Mouse (Mus musculus) embryonic facial prominence, embryonic 11.5 days (tissue): ENCODE results near the gene Spin1. TPM values are rescaled to one million over a fixed set of nuclear protein-coding genes. Genes with fewer than 3 reads are reported as not detected.

Experiments used
- ATAC-seq: fragments of 200-750 bp; cut with Nextera tagmentation; replicated peaks from 2 replicates; pipeline ENCODE4 v1.8.0; 2017; ENCODE audit warnings: low read depth; ENCODE audit not compliant: insufficient number of reproducible peaks, low FRiP score, low TSS enrichment
- DNase-seq: peaks from one replicate; pipeline ENCODE4 v3.0.0-alpha.2; 2015; ENCODE audit warnings: low spot score
- H3K27ac ChIP-seq: fragments of 300-500 bp; sonication (generic); replicated peaks from 2 replicates; pipeline ENCODE4 v1.5.1; 2014; ENCODE audit warnings: mild to moderate bottlenecking, low read depth, low read length, control low read depth
- H3K27me3 ChIP-seq: fragments of 300-500 bp; sonication (generic); 2 replicates; pipeline ENCODE4 v1.6.1; 2014; ENCODE audit warnings: mild to moderate bottlenecking, low read length, moderate library complexity, mixed read lengths; ENCODE audit not compliant: control insufficient read depth, insufficient read depth
- H3K36me3 ChIP-seq: fragments of 300-500 bp; sonication (generic); replicated peaks from 2 replicates; pipeline ENCODE4 v1.6.1; 2014; ENCODE audit warnings: low read depth, mild to moderate bottlenecking, low read length, moderate library complexity, mixed read lengths; ENCODE audit not compliant: control insufficient read depth, insufficient read depth
- H3K4me1 ChIP-seq: fragments of 300-500 bp; sonication (generic); 2 replicates; pipeline ENCODE4 v1.6.1; 2014; ENCODE audit warnings: low read length, mixed read lengths; ENCODE audit not compliant: control insufficient read depth, insufficient read depth
- H3K4me2 ChIP-seq: fragments of 300-500 bp; sonication (generic); 2 replicates; pipeline ENCODE4 v1.6.1; 2014; ENCODE audit warnings: low read depth, mild to moderate bottlenecking, control low read depth, low read length, moderate library complexity
- H3K4me3 ChIP-seq: fragments of 300-500 bp; sonication (generic); 2 replicates; pipeline ENCODE4 v1.5.1; 2014; ENCODE audit warnings: low read depth, low read length, control low read depth
- H3K9ac ChIP-seq: fragments of 300-500 bp; sonication (generic); replicated peaks from 2 replicates; pipeline ENCODE4 v1.6.1; 2014; ENCODE audit warnings: mild to moderate bottlenecking, control low read depth, low read length
- H3K9me3 ChIP-seq: fragments of 300-500 bp; sonication (generic); replicated peaks from 2 replicates; pipeline ENCODE4 v1.6.1; 2016; ENCODE audit warnings: mild to moderate bottlenecking, low read length, inconsistent platforms, mixed read lengths; ENCODE audit not compliant: control insufficient read depth
- WGBS: fragments of 180-500 bp; shearing (Covaris S2); extraction: QIAGEN DNeasy Blood & Tissue Kit; methylation state at CpG from one replicate; pipeline ENCODE4 v1.1.7; 2014; 5-methylcytosine and 5-hydroxymethylcytosine counted together
- polyA plus RNA-seq: library from polyadenylated mRNA; unstranded; fragments of >200 nt; fragmentation: Nextera tagmentation; extraction: Ambion mirVana; gene quantifications from 2 replicates; pipeline ENCODE4 v1.2.1, GENCODE M21; 2014

Spin1 gene
- polyA plus RNA-seq, 1 experiment from 2014 or later, result 149 TPM

DNA sequence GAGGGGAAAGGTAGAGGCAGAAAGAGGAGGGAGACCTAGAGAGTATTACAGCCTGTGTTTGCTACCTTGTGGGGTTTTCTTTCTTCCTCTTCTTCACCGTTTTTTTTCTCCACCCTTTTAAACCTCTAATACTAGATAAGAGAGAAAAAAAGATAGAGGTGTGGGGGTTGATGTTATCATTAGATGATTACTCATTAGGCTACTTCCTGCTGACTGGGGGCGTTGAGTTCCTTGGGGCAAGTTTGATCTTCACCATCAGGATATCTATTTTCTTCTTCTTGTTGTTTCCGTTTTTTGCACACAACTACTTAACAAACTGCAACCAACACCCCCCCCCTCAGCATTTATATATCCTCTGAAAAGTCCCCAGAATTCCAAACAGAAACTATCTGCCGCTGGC, 12.5 kb upstream of the Spin1 start:
- no peak for DNase-seq
- 76% methylated on average over 4 of the region's 4 CpGs for WGBS
- Histone ChIP-seq H3K36me3 (no peaks in the 10 kb centered on the region), H3K27me3 (no peaks in the 10 kb centered on the region), H3K9ac (no peak overlapping the region), H3K4me3 (no peak overlapping the region), H3K27ac (no peak overlapping the region), H3K9me3 (no peaks in the 10 kb centered on the region), H3K4me1 (no peaks in the 10 kb centered on the region), H3K4me2 (no peak overlapping the region)
- no peak for ATAC-seq

DNA sequence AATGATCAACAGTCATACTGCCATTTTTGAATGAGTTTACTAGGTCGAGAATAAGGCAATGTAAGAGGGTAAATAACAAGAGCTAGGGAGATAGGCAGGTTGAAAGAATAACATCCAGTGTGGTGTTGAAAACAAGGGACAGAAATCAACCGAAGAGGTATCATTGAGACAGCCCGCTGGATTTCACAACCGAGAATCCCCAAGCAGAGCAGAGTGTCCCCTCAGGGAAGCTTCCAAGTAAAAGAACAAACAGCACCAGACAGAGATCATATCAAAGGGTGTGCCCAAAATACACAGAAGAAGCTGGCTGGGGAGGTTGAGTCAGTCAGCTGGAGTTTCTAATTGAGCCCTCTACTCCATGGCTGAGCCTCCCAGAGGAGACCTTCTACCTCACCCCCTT, 11.6 kb upstream of the Spin1 start:
- Histone ChIP-seq H3K9ac (no peak overlapping the region), H3K27me3 (no peaks in the 10 kb centered on the region), H3K27ac (no peak overlapping the region), H3K4me2 (no peak overlapping the region), H3K9me3 (no peaks in the 10 kb centered on the region), H3K36me3 (no peaks in the 10 kb centered on the region), H3K4me1 (no peaks in the 10 kb centered on the region), H3K4me3 (no peak overlapping the region)
- WGBS, result 89% methylated on average over 4 of the region's 4 CpGs
- DNase-seq (no peak), ATAC-seq (no peak)

DNA sequence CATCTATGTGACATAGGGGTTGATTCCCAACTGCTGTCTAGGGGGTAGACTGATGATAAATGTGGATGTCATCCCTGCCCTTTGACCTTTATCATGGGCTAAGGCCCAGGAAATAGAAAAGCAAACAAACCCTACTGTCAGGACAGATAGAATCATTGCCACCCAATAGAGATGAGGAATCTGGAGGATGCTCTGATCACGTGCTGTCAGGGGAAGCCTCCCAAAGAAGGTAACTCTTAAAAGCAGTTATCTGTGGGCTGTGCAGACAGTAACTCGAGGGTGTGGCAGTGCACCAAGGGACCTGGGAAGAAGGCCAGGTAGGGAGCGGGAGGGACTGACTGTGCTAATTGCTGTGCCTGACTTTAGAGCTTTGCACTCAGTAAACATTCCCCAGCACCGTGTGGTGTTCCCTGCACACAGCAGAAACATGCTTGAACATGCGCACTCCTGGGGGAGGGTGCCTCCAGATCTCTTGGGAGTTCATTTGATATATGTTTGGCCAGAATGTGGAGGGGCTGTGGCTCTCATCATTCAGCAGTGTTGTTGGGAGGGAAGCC, 10.5 kb upstream of the Spin1 start:
- Histone ChIP-seq H3K27ac (no peak overlapping the region), H3K9me3 (no peaks in the 10 kb centered on the region), H3K4me2 (no peak overlapping the region), H3K27me3 (no peaks in the 10 kb centered on the region), H3K4me3 (no peak overlapping the region), H3K36me3 (no peaks in the 10 kb centered on the region), H3K4me1 (no peaks in the 10 kb centered on the region), H3K9ac (no peak overlapping the region)
- DNase-seq (no peak), ATAC-seq (no peak)
- WGBS, result 83% methylated on average over 5 of the region's 5 CpGs

DNA sequence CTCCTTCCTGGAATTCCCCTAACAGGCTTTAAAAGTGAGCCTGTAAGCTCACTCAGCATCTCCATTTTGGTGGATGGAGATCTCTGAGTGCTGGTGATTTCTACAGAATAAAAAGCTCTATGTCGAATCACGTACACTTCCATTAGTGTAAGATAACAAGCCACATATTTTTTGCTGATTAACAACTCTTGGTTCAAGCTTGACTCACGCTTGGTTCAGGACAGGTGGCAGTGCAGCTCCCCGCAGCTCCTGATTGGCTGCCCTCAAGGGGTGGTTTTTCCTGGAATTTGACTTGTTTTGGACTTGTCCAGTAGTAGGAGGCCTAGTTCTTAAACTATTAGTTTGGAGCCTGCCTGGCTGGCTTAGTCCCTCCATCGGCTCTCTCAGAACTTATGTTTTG, 7.2 kb upstream of the Spin1 start:
- DNase-seq (no peak), ATAC-seq (no peak)
- Histone ChIP-seq H3K27ac (no peak overlapping the region), H3K27me3 (no peaks in the 10 kb centered on the region), H3K4me1 (no peaks in the 10 kb centered on the region), H3K4me3 (no peak overlapping the region), H3K4me2 (no peak overlapping the region), H3K9ac (no peak overlapping the region), H3K9me3 (no peaks in the 10 kb centered on the region), H3K36me3 (no peaks in the 10 kb centered on the region)
- 83% methylated on average over 5 of the region's 5 CpGs for WGBS

DNA sequence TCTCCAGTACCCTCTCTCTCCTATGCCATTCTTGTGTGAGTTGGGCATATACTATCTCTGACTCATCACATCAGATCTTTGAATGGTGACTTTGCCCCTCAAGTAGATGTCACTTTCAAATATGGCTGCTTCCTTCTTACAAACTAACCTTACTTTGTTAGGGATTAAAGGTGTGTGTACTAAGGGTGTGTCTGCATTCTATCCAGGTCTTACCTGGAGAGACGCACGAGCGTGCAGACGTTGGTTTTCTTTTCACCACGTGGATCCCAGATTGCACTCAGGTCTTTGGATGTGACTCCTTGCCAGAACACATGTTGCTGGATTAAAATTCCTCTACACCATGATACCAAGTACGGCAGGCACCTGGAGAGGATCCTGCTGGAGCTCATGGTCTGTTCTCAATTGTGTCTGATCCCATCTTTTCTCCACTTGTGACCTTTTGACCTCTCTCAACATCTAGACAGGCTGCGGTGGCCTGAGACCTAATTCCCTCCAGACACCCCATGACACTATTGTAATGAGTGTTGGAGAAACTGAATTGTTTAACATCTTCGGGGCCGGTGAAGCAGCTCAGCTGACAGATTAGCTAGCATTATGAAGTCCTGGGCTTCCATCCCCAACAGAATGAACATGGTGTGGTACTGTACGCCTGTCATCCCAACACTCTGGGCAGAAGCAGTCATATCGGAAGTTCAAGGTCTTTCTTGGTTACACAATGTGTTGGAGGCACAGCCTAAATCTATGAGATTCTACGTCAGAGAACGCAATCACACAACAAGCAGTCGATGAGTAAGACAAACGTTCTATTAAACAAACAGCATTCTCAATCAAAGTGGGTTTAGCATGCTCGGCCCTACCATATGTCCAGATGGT, 6.1 kb upstream of the Spin1 start:
- Histone ChIP-seq H3K9ac (no peak overlapping the region), H3K4me2 (no peak overlapping the region), H3K36me3 (no peaks in the 10 kb centered on the region), H3K4me1 (no peaks in the 10 kb centered on the region), H3K4me3 (no peak overlapping the region), H3K27ac (no peak overlapping the region), H3K9me3 (no peaks in the 10 kb centered on the region), H3K27me3 (no peaks in the 10 kb centered on the region)
- ATAC-seq, result 0 out of 2 replicates have a peak, but pooled peaks have one; percentile 3
- 69% methylated on average over 16 of the region's 16 CpGs for WGBS
- no peak for DNase-seq

DNA sequence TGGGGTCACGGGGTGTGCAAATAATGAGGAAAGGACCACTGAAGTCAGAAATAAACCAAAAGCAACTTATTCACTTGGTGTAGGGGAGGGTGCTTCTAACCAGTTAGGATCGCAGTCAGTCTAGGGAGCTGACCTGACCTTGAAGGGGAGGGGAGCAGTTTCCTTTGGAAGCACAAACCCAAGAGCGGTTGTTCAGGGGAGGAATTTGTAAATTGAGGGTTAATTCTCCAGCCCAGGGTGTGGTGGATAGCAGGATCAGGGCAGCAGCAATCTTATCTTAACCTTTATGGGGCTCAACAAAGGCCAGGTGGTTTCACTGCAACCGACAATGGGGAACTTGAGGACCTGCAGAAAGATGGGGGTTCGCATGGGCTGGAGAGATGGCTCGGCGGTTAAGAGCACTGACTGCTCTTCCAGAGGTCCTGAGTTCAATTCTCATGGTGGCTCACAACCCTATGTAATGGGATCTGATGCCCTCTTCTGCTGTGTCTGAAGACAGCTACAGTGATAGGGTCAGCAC, 5.4 kb upstream of the Spin1 start:
- no peaks in the 10 kb centered on the region for H3K4me1 ChIP-seq
- no peaks in the 10 kb centered on the region for H3K9me3 ChIP-seq
- H3K4me3 ChIP-seq, result no peak overlapping the region
- ATAC-seq (no peak), DNase-seq (no peak)
- WGBS, result 81% methylated on average over 7 of the region's 7 CpGs
- no peak overlapping the region for H3K9ac ChIP-seq
- H3K36me3 ChIP-seq, result no peaks in the 10 kb centered on the region
- no peaks in the 10 kb centered on the region for H3K27me3 ChIP-seq
- H3K27ac ChIP-seq, result no peak overlapping the region
- H3K4me2 ChIP-seq, result no peak overlapping the region

DNA sequence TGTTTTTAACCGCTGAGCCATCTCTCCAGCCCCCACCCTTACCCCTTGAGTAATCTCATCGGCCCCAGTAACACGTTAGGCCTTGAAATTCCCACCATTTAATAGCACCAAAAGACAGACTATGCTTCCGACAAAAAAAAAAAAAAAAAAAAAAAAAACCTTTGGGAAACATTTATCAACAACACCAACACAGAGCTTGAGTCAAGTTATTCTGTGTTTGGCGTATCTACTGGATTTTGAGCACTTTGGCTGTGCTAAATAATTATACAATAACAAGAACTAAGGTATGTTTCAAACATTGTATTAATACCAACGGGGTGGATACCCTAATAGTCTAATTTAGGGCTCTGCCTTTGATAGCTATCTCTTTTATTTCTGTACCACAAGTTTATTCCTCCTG, 4.0 kb upstream of the Spin1 start:
- Histone ChIP-seq H3K4me2 (no peak overlapping the region), H3K9ac (no peak overlapping the region), H3K27me3 (no peaks in the 10 kb centered on the region), H3K9me3 (no peaks in the 10 kb centered on the region), H3K4me3 (no peak overlapping the region), H3K36me3 (no peaks in the 10 kb centered on the region), H3K27ac (no peak overlapping the region), H3K4me1 (no peaks in the 10 kb centered on the region)
- 94% methylated on average over 6 of the region's 6 CpGs for WGBS
- no peak for DNase-seq
- ATAC-seq, result no peak

DNA sequence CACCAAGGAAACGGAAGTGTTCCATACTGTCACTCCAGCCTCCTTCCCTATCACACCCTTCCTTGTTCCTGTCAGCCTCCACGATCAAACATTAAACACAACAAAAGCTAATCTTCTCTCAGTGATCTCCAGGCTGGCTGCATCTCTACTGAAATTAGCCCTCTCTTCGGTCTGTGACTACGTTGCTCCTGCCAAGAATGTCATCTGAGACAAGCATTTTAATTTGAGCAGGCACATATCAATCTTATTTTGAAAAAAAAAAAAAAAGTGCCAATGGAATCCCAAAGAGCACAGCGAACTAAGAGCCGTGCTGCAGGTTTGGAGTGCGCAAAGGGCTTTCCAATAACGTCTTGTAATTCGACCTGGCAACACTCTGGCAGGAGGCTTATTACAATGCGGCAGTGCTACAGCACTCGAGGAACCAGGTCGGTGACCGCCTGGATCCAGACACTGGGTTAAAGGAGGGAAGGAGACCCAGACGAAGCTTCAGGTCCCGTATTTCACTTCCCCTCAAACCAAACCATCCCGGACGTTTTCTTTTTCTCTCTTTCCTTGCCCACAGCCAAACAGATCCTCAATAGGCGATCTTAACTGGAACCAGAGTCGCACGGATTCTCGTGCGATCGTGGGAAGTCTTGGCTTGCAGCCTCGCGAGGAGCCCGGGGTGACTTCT, 984 bp upstream of the Spin1 start:
- no peaks in the 10 kb centered on the region for H3K4me1 ChIP-seq
- H3K4me3 ChIP-seq, result peak overlapping the region; percentile 78
- ATAC-seq (peak; percentile 17; the same call in 1 of the 2 replicates), DNase-seq (peak; percentile 66)
- H3K4me2 ChIP-seq, result peak overlapping the region; percentile 91
- no peak overlapping the region for H3K27ac ChIP-seq
- no peaks in the 10 kb centered on the region; the same call in none of the 2 replicates for H3K9me3 ChIP-seq
- H3K36me3 ChIP-seq, result no peaks in the 10 kb centered on the region
- no peaks in the 10 kb centered on the region for H3K27me3 ChIP-seq
- 5% methylated on average over 26 of the region's 26 CpGs for WGBS
- H3K9ac ChIP-seq, result peak overlapping the region; percentile 98
